Comparison of ENCODE assay signal across 13 mouse cellular contexts in genomic region chr5:143130342-143130741, GRCm38 (mm10). TPM values are rescaled to one million over a fixed set of nuclear protein-coding genes. Genes with fewer than 3 reads are reported as not detected.
A peak's percentile ranks its signal among the peaks of the same experiment; 100 is the strongest.
DNase-seq lines count a peak whose midpoint lies in the region; ATAC-seq and TF ChIP-seq lines count a peak whose summit lies in the region.
"Had no signal": no experiment of that assay in that cellular context is flagged by ENCODE, and none has a peak within 500 bp of the region (broad histone marks: within the 10 kb centered on the region; RNA-seq: fewer than 3 reads in every experiment).

No protein-coding gene starts in this region.

- intact Hi-C loops in heart, postnatal 25 days (cut with DNase I): no loop called here

- DNase-seq in lung, embryonic 14.5 days: peak; percentile 34
- no peak for DNase-seq in lung, postnatal 4 days
- DNase-seq in NIH3T3 (ENCODE audit: low read depth): peak; percentile 27
- peak; percentile 23 for DNase-seq in embryonic facial prominence, embryonic 10.5 days (ENCODE audit: low spot score)
- peak; percentile 56 for DNase-seq in splenic B cell, adult 2 months (ENCODE audit: low read depth, low spot score)
- DNase-seq in heart, postnatal 25 days (ENCODE audit: low spot score): no peak
- DNase-seq: right cerebral cortex, adult 18-20 months had no signal

- H3K9me3 ChIP-seq in lung, embryonic 14.5 days (ENCODE audit: low read depth, low read length): peaks cover 4% of the 10 kb centered on the region; the same call in 1 of the 2 replicates
- H3K9me3 ChIP-seq in embryonic facial prominence, embryonic 10.5 days: peaks cover 15% of the 10 kb centered on the region; the same call in 1 of the 2 replicates
- H3K9me3 ChIP-seq in kidney, embryonic 16.5 days (ENCODE audit: low read length): peaks cover 2% of the 10 kb centered on the region; the same call in 1 of the 2 replicates

- H3K9ac ChIP-seq in lung, embryonic 14.5 days: no peak overlapping the region
- H3K9ac ChIP-seq in kidney, embryonic 16.5 days (replicated peaks; ENCODE audit: low read length): no peak overlapping the region

- H3K27me3 ChIP-seq in lung, embryonic 14.5 days (ENCODE audit: insufficient read depth, low read length): no peaks in the 10 kb centered on the region
- no peaks in the 10 kb centered on the region for H3K27me3 ChIP-seq in embryonic facial prominence, embryonic 10.5 days (replicated peaks; ENCODE audit: low read depth, poor library complexity, severe bottlenecking)
- no peaks in the 10 kb centered on the region for H3K27me3 ChIP-seq in splenic B cell, adult 2 months (ENCODE audit: control insufficient read depth, insufficient read depth, low read length, poor library complexity, severe bottlenecking)
- H3K27me3 ChIP-seq in kidney, embryonic 16.5 days (ENCODE audit: insufficient read depth, low read length): no peaks in the 10 kb centered on the region

- no peak overlapping the region for H3K4me2 ChIP-seq in lung, embryonic 14.5 days
- H3K4me2 ChIP-seq in kidney, embryonic 16.5 days (replicated peaks; ENCODE audit: low read depth, low read length): no peak overlapping the region

- ATAC-seq in lung, embryonic 14.5 days (ENCODE audit: insufficient read depth): no peak
- no peak for ATAC-seq in activated CD4-positive, CD25-positive, alpha-beta regulatory T cell, adult 4 months
- no peak for ATAC-seq in kidney, embryonic 16.5 days (ENCODE audit: low FRiP score, low TSS enrichment)
- ATAC-seq: midbrain, embryonic 16.5 days had no signal

- WGBS in lung, embryonic 14.5 days: 89% methylated on average over 7 of the region's 7 CpGs
- WGBS in embryonic facial prominence, embryonic 10.5 days: 87% methylated on average over 7 of the region's 7 CpGs
- 91% methylated on average over 7 of the region's 7 CpGs for WGBS in kidney, embryonic 16.5 days

- peak; percentile 55 for TF ChIP-seq CTCF in lung, embryonic 14.5 days (IDR thresholded peaks at IDR 0.05; ENCODE audit: low read depth)

- H3K4me1 ChIP-seq in lung, embryonic 14.5 days (ENCODE audit: insufficient read depth): no peaks in the 10 kb centered on the region
- H3K4me1 ChIP-seq in embryonic facial prominence, embryonic 10.5 days: 0 out of 2 replicates have a peak, but pooled peaks cover 3% of the 10 kb centered on the region
- no peaks in the 10 kb centered on the region for H3K4me1 ChIP-seq in kidney, embryonic 16.5 days (ENCODE audit: insufficient read depth, low read length)

- no peaks in the 10 kb centered on the region for H3K36me3 ChIP-seq in lung, embryonic 14.5 days (ENCODE audit: insufficient read depth)
- no peaks in the 10 kb centered on the region for H3K36me3 ChIP-seq in embryonic facial prominence, embryonic 10.5 days (replicated peaks)
- no peaks in the 10 kb centered on the region for H3K36me3 ChIP-seq in splenic B cell, adult 2 months (ENCODE audit: control insufficient read depth, insufficient read depth, low read length, poor library complexity, severe bottlenecking)
- no peaks in the 10 kb centered on the region for H3K36me3 ChIP-seq in kidney, embryonic 16.5 days (ENCODE audit: insufficient read depth, low read length)

- no peak overlapping the region for H3K4me3 ChIP-seq in lung, embryonic 14.5 days (ENCODE audit: low read depth, low read length)
- no peak overlapping the region for H3K4me3 ChIP-seq in embryonic facial prominence, embryonic 10.5 days
- no peak overlapping the region for H3K4me3 ChIP-seq in kidney, embryonic 16.5 days (ENCODE audit: low read length)

- no peak overlapping the region for H3K27ac ChIP-seq in lung, embryonic 14.5 days (ENCODE audit: low read depth)
- H3K27ac ChIP-seq in embryonic facial prominence, embryonic 10.5 days (replicated peaks): no peak overlapping the region
- no peak overlapping the region for H3K27ac ChIP-seq in kidney, embryonic 16.5 days (ENCODE audit: low read length)

RNA-seq across cellular contexts. Expression of gene Olfr718-ps1, which starts 17.0 kb away (rescaled TPM):
- polyA plus RNA-seq in lung, embryonic 14.5 days (2014; fragmentation: Nextera tagmentation; extraction: Ambion mirVana): not detected in 2 replicates
- not detected in 2 replicates for polyA plus RNA-seq in embryonic facial prominence, embryonic 10.5 days (2016; fragmentation: Nextera tagmentation; extraction: Ambion mirVana)
- not detected for total RNA-seq in heart, postnatal 25 days (2021)
- not detected for polyA plus RNA-seq in activated CD4-positive, CD25-positive, alpha-beta regulatory T cell, adult 4 months (2017; shearing (Covaris generic))
- not detected in 2 replicates for polyA plus RNA-seq in kidney, embryonic 16.5 days (2015; fragmentation: Nextera tagmentation; extraction: Ambion mirVana)
- polyA plus RNA-seq: heart, postnatal 0 days; midbrain, embryonic 16.5 days had no signal

RNA-seq across cellular contexts. Expression of gene Rnf216, which starts 17.5 kb away (rescaled TPM):
- 31.5 and 36.1 TPM in 2 replicates for polyA plus RNA-seq in lung, embryonic 14.5 days (2014; fragmentation: Nextera tagmentation; extraction: Ambion mirVana)
- 50.5 and 53.9 TPM in 2 replicates for polyA plus RNA-seq in embryonic facial prominence, embryonic 10.5 days (2016; fragmentation: Nextera tagmentation; extraction: Ambion mirVana)
- total RNA-seq in heart, postnatal 25 days (2021): 10 to 100 TPM; 22.8 to 26.2 TPM
- 10 to 100 TPM; 28.7 to 30.4 TPM for polyA plus RNA-seq in activated CD4-positive, CD25-positive, alpha-beta regulatory T cell, adult 4 months (2017; shearing (Covaris generic))
- 39.4 and 46.2 TPM in 2 replicates for polyA plus RNA-seq in kidney, embryonic 16.5 days (2015; fragmentation: Nextera tagmentation; extraction: Ambion mirVana)

RNA-seq across cellular contexts. Expression of gene Rbak, which starts 50.2 kb away (rescaled TPM):
- polyA plus RNA-seq in lung, embryonic 14.5 days (2014; fragmentation: Nextera tagmentation; extraction: Ambion mirVana): 12.2 and 15.5 TPM in 2 replicates
- 15.6 and 16.3 TPM in 2 replicates for polyA plus RNA-seq in embryonic facial prominence, embryonic 10.5 days (2016; fragmentation: Nextera tagmentation; extraction: Ambion mirVana)
- total RNA-seq in heart, postnatal 25 days (2021): 1 to 10 TPM; 3.9 to 5.4 TPM
- polyA plus RNA-seq in activated CD4-positive, CD25-positive, alpha-beta regulatory T cell, adult 4 months (2017; shearing (Covaris generic)): 1 to 10 TPM; 6.7 to 8.8 TPM
- 11.6 and 14.4 TPM in 2 replicates for polyA plus RNA-seq in kidney, embryonic 16.5 days (2015; fragmentation: Nextera tagmentation; extraction: Ambion mirVana)

RNA-seq across cellular contexts. Expression of gene Spdye4b, which starts 50.5 kb away (rescaled TPM):
- not detected in 2 replicates for polyA plus RNA-seq in lung, embryonic 14.5 days (2014; fragmentation: Nextera tagmentation; extraction: Ambion mirVana)
- not detected in 2 replicates for polyA plus RNA-seq in embryonic facial prominence, embryonic 10.5 days (2016; fragmentation: Nextera tagmentation; extraction: Ambion mirVana)
- not detected for total RNA-seq in heart, postnatal 25 days (2021)
- under 1 TPM in 1 of 2 experiments, not detected in 1; 0.29 TPM for polyA plus RNA-seq in activated CD4-positive, CD25-positive, alpha-beta regulatory T cell, adult 4 months (2017; shearing (Covaris generic))
- not detected in 2 replicates for polyA plus RNA-seq in kidney, embryonic 16.5 days (2015; fragmentation: Nextera tagmentation; extraction: Ambion mirVana)
- total RNA-seq: left cerebral cortex, adult 18-20 months had no signal
- polyA plus RNA-seq: forebrain, embryonic 11.5 days; heart, postnatal 0 days; midbrain, embryonic 16.5 days had no signal

Comparison
In these comparisons a context has a peak if more than half of its experiments do, and no peak if none do; other contexts are left out.
1. DNase-seq: peak in lung, embryonic 14.5 days (single experiment), NIH3T3 (single experiment), embryonic facial prominence, embryonic 10.5 days (single experiment) and splenic B cell, adult 2 months (single experiment); none in lung, postnatal 4 days (0 of 2) and heart, postnatal 25 days (single experiment).